Mouse (Mus musculus): ENCODE results near the gene Gabarapl1.

Gene Gabarapl1

GRCm38 (mm10) chr6:129543709-129544606, 11.0 kb downstream of the Gabarapl1 start:
- Histone ChIP-seq H3K9me3 (ENCODE audit: low read length) (no peaks in the 10 kb centered on the region), H3K36me3 (ENCODE audit: insufficient read depth, low read length) (peaks cover 35% of the 10 kb centered on the region), H3K4me1 (replicated peaks; ENCODE audit: low read depth, low read length) (peaks cover 8% of the 10 kb centered on the region), H3K4me3 (replicated peaks; ENCODE audit: low read length) (no peak overlapping the region), H3K27me3 (ENCODE audit: insufficient read depth, low read length) (no peaks in the 10 kb centered on the region)
- TF ChIP-seq CTCF (conservative IDR thresholded peaks at IDR 0.05; ENCODE audit: low read length) (peak; percentile 96), POU5F1 (IDR thresholded peaks at IDR 0.05; ENCODE audit: borderline replicate concordance, low read length) (no peak)

DNA sequence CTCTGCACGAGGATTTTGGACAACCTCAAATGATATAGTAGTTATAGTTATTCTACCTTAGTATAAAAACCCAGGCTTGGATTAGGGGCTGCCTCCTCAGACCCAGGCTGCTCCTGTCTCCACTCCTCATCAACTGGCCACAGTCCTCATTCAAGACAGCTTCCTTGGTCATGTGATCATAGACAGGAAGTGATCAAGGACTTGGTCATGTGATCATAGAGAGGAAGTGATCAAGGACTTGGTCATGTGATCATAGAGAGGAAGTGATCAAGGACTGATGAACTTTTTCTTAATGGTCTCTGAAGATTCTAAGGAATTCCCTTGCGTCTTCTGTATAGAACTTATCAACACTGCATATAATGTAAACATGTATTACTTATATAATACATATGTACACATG, 14.3 kb downstream of the Gabarapl1 start:
- Histone ChIP-seq H3K9me3 (ENCODE audit: low read length) (no peaks in the 10 kb centered on the region), H3K36me3 (ENCODE audit: insufficient read depth, low read length) (peaks cover 4% of the 10 kb centered on the region; the same call in 1 of the 2 replicates), H3K27me3 (ENCODE audit: insufficient read depth, low read length) (no peaks in the 10 kb centered on the region), H3K4me3 (replicated peaks; ENCODE audit: low read length) (no peak overlapping the region), H3K4me1 (replicated peaks; ENCODE audit: low read depth, low read length) (no peaks in the 10 kb centered on the region)
- no peak for TF ChIP-seq POU5F1 (IDR thresholded peaks at IDR 0.05; ENCODE audit: borderline replicate concordance, low read length)
- TF ChIP-seq NANOG (IDR thresholded peaks at IDR 0.05; ENCODE audit: borderline replicate concordance, low read length), result no peak
- TF ChIP-seq CTCF (conservative IDR thresholded peaks at IDR 0.05; ENCODE audit: low read length), result no peak

- TF ChIP-seq NANOG (IDR thresholded peaks at IDR 0.05; ENCODE audit: borderline replicate concordance, low read length) (no peak), CTCF (conservative IDR thresholded peaks at IDR 0.05; ENCODE audit: low read length) (no peak), POU5F1 (IDR thresholded peaks at IDR 0.05; ENCODE audit: borderline replicate concordance, low read length) (no peak)
- Histone ChIP-seq H3K27me3 (ENCODE audit: insufficient read depth, low read length) (no peaks in the 10 kb centered on the region), H3K4me1 (replicated peaks; ENCODE audit: low read depth, low read length) (no peaks in the 10 kb centered on the region), H3K4me3 (replicated peaks; ENCODE audit: low read length) (no peak overlapping the region), H3K36me3 (ENCODE audit: insufficient read depth, low read length) (no peaks in the 10 kb centered on the region), H3K9me3 (ENCODE audit: low read length) (no peaks in the 10 kb centered on the region)
These were observed 15.0 kb downstream of the Gabarapl1 start for GRCm38 (mm10) chr6:129548009-129548408.

DNA sequence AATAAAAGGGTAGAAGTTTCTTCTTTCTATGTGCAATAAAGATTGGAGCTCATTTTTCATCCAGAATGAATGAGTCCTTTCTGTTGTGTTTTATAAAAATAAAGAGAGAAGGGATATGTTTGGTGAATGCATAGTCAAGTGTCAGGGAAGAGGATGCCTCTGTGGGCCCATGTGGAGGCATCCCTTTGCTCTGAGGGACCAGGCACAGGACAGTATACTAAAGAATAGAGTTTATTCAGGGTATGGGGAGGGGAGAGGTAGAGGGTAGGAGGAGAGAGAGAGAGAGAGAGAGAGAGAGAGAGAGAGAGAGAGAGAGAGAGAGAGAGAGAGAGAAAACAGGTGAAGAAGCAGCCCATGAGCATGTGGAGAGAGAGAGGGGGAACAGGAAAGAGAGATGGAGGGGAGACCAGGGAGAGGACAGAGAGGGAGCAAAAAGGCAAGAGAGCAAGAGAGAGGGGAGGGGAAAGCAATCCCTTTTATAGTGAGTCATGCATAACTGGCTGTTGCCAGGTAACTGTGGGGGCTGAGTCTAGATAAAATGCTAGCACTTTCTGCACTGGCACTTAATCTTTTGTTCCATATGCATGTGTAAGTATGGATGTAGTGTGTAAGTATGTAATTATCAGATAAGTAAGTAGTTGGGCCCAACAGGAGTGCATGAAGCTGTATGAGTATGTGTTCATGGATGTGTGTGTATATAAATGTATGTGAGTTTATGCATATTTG, 24.5 kb downstream of the Gabarapl1 start:
- no peaks in the 10 kb centered on the region; the same call in 1 of the 2 replicates for H3K27me3 ChIP-seq (ENCODE audit: insufficient read depth, low read length)
- no peaks in the 10 kb centered on the region for H3K4me1 ChIP-seq (replicated peaks; ENCODE audit: low read depth, low read length)
- no peak overlapping the region for H3K4me3 ChIP-seq (replicated peaks; ENCODE audit: low read length)
- H3K9me3 ChIP-seq (ENCODE audit: low read length), result peaks cover 6% of the 10 kb centered on the region
- TF ChIP-seq POU5F1 (IDR thresholded peaks at IDR 0.05; ENCODE audit: borderline replicate concordance, low read length) (no peak), NANOG (IDR thresholded peaks at IDR 0.05; ENCODE audit: borderline replicate concordance, low read length) (no peak), CTCF (conservative IDR thresholded peaks at IDR 0.05; ENCODE audit: low read length) (no peak)
- H3K36me3 ChIP-seq (ENCODE audit: insufficient read depth, low read length), result no peaks in the 10 kb centered on the region

- no peak for TF ChIP-seq NANOG (IDR thresholded peaks at IDR 0.05; ENCODE audit: borderline replicate concordance, low read length)
- TF ChIP-seq CTCF (conservative IDR thresholded peaks at IDR 0.05; ENCODE audit: low read length), result peak; percentile 58
- H3K9me3 ChIP-seq (ENCODE audit: low read length), result peaks cover 6% of the 10 kb centered on the region
- H3K4me1 ChIP-seq (replicated peaks; ENCODE audit: low read depth, low read length), result no peaks in the 10 kb centered on the region
- H3K4me3 ChIP-seq (replicated peaks; ENCODE audit: low read length), result no peak overlapping the region
- H3K27me3 ChIP-seq (ENCODE audit: insufficient read depth, low read length), result no peaks in the 10 kb centered on the region; the same call in 1 of the 2 replicates
- no peaks in the 10 kb centered on the region for H3K36me3 ChIP-seq (ENCODE audit: insufficient read depth, low read length)
These were observed 26.1 kb downstream of the Gabarapl1 start for GRCm38 (mm10) chr6:129558946-129559640.

GRCm38 (mm10) chr6:129559641-129560027, 26.7 kb downstream of the Gabarapl1 start:
- Histone ChIP-seq H3K9me3 (ENCODE audit: low read length) (peaks cover 6% of the 10 kb centered on the region), H3K4me3 (replicated peaks; ENCODE audit: low read length) (no peak overlapping the region)
- TF ChIP-seq POU5F1 (IDR thresholded peaks at IDR 0.05; ENCODE audit: borderline replicate concordance, low read length), result no peak
- no peak for TF ChIP-seq NANOG (IDR thresholded peaks at IDR 0.05; ENCODE audit: borderline replicate concordance, low read length)
- TF ChIP-seq CTCF (conservative IDR thresholded peaks at IDR 0.05; ENCODE audit: low read length), result no peak

DNA sequence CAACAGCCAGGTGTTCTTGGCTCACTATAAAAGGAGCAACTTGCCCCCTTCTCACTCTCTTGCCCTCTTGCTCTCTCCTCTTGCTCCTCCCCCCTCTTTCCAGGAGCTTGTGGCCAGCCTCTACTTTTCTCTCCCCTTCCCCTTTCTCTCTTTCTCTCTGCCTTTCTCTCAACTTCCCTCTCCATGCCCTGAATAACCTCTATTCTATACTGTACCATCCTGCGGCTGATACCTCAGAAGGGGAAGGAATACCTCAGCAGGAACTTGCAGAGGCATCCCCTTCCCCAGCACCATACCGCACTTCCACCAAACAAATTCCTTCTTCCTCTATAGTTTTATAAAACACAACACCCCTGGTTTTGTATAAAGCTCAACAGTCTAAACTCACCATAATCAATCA, 32.3 kb downstream of the Gabarapl1 start:
- no peak for TF ChIP-seq CTCF (conservative IDR thresholded peaks at IDR 0.05; ENCODE audit: low read length)
- TF ChIP-seq POU5F1 (IDR thresholded peaks at IDR 0.05; ENCODE audit: borderline replicate concordance, low read length), result no peak
- TF ChIP-seq NANOG (IDR thresholded peaks at IDR 0.05; ENCODE audit: borderline replicate concordance, low read length), result no peak
- Histone ChIP-seq H3K27me3 (ENCODE audit: insufficient read depth, low read length) (no peaks in the 10 kb centered on the region), H3K36me3 (ENCODE audit: insufficient read depth, low read length) (no peaks in the 10 kb centered on the region), H3K9me3 (ENCODE audit: low read length) (no peaks in the 10 kb centered on the region), H3K4me3 (replicated peaks; ENCODE audit: low read length) (no peak overlapping the region), H3K4me1 (replicated peaks; ENCODE audit: low read depth, low read length) (no peaks in the 10 kb centered on the region)

More at GRCm38 (mm10) chr6:129559641-129560027, 26.7 kb downstream of the Gabarapl1 start:
- Histone ChIP-seq H3K4me1 (replicated peaks; ENCODE audit: low read depth, low read length) (no peaks in the 10 kb centered on the region), H3K27me3 (ENCODE audit: insufficient read depth, low read length) (no peaks in the 10 kb centered on the region; the same call in 1 of the 2 replicates), H3K36me3 (ENCODE audit: insufficient read depth, low read length) (no peaks in the 10 kb centered on the region)

DNA sequence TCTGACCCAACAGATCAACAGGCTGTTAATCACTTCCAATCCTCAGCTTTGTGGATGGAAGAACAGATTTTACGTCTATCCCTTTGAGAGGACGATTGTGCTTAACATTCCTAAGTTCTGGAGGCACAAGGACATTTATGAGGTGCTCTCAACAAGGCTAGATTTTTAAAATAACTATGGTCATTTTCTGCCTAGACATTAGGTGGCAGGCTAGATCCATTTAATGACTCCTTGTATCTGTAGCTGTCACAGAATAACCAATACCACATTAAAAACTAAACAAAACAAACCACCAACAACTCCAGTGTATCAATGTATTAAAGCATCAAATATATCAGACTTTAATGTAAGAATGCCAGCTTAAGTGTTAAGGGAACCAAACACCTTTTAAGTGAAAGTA, 42.4 kb downstream of the Gabarapl1 start:
- H3K4me1 ChIP-seq (replicated peaks; ENCODE audit: low read depth, low read length), result no peaks in the 10 kb centered on the region
- no peaks in the 10 kb centered on the region for H3K27me3 ChIP-seq (ENCODE audit: insufficient read depth, low read length)
- no peaks in the 10 kb centered on the region for H3K36me3 ChIP-seq (ENCODE audit: insufficient read depth, low read length)
- TF ChIP-seq NANOG (IDR thresholded peaks at IDR 0.05; ENCODE audit: borderline replicate concordance, low read length), result no peak
- TF ChIP-seq POU5F1 (IDR thresholded peaks at IDR 0.05; ENCODE audit: borderline replicate concordance, low read length), result no peak
- TF ChIP-seq CTCF (conservative IDR thresholded peaks at IDR 0.05; ENCODE audit: low read length), result no peak
- H3K9me3 ChIP-seq (ENCODE audit: low read length), result no peaks in the 10 kb centered on the region
- no peak overlapping the region for H3K4me3 ChIP-seq (replicated peaks; ENCODE audit: low read length)
